ENCODE assay signal across 7 mouse cellular contexts in the genomic region with DNA sequence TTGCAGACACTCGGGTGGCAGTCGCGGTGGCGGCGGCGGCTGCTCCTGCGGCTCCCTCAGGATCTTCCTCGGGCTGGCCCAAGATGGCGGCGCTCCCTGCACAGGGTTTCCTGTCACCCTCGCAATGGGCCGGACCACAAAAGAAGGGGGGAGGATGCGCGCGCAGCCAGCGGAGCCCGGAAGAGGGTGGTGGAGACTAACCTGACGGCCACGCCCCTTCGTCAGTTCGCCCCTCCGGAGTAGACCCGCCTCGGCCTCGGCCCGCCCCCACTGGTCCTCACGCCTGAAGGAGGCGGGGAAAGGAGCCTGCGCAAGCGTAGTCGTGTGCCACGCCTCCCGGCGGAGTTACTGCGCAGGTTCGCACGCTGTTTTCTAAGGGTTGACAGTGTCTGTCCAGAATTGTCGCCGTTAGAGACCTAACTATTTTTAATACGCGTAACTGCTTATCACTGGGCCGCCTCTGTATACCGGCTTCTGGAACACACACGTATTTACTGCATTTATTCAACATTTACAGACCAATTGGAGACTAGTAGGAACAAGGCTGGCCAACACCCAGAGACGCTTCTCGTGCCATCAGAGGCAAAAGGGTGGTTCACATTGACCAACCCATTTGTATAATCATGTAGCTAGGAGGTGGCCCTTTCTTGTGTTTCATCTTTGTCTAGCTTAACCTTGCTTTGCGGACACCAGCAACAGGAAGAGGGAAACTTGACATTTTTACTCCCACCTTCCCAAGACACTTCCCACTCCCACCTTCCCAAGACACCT. TPM values are rescaled to one million over a fixed set of nuclear protein-coding genes. Genes with fewer than 3 reads are reported as not detected.
DNase-seq lines count a peak whose midpoint lies in the region; ATAC-seq lines count a peak whose summit lies in the region.

A gene (minus strand): TSS at position 223 of the 771 bp plus-strand sequence.

- no peaks in the 10 kb centered on the region for H3K4me1 ChIP-seq in embryonic facial prominence, embryonic 11.5 days (ENCODE audit: control insufficient read depth, insufficient read depth, low read length)
- peaks cover 13% of the 10 kb centered on the region for H3K4me1 ChIP-seq in limb, embryonic 10.5 days
- H3K4me1 ChIP-seq in midbrain, embryonic 13.5 days (replicated peaks), result peaks cover 27% of the 10 kb centered on the region

- under 1% methylated on average over 44 of the region's 47 CpGs for WGBS in embryonic facial prominence, embryonic 11.5 days
- under 1% methylated on average over 47 of the region's 47 CpGs for WGBS in limb, embryonic 10.5 days
- under 1% methylated on average over 42 of the region's 47 CpGs for WGBS in midbrain, embryonic 13.5 days

- H3K4me3 ChIP-seq in embryonic facial prominence, embryonic 11.5 days (ENCODE audit: low read depth, low read length), result peak within 1 kb of the TSS; percentile 94
- peak within 1 kb of the TSS; percentile 89 for H3K4me3 ChIP-seq in limb, embryonic 10.5 days
- peak within 1 kb of the TSS; percentile 100 for H3K4me3 ChIP-seq in midbrain, embryonic 13.5 days (replicated peaks)

- DNase-seq in adrenal gland, postnatal 14 days, result peak; percentile 100
- peak; percentile 100 for DNase-seq in embryonic facial prominence, embryonic 11.5 days (ENCODE audit: low spot score)
- peak; percentile 99 for DNase-seq in kidney, adult 11 months
- DNase-seq in limb, embryonic 10.5 days (ENCODE audit: low spot score), result peak; percentile 100
- peak; percentile 99 for DNase-seq in spleen, adult 12 weeks (ENCODE audit: low spot score)

- no peaks in the 10 kb centered on the region for H3K9me3 ChIP-seq in embryonic facial prominence, embryonic 11.5 days (replicated peaks; ENCODE audit: control insufficient read depth, low read length)
- no peaks in the 10 kb centered on the region for H3K9me3 ChIP-seq in limb, embryonic 10.5 days (replicated peaks)
- H3K9me3 ChIP-seq in midbrain, embryonic 13.5 days, result no peaks in the 10 kb centered on the region

- H3K4me2 ChIP-seq in embryonic facial prominence, embryonic 11.5 days (ENCODE audit: low read depth, low read length), result peak within 1 kb of the TSS; percentile 59
- peak within 1 kb of the TSS; percentile 90 for H3K4me2 ChIP-seq in midbrain, embryonic 13.5 days (replicated peaks)

- H3K9ac ChIP-seq in embryonic facial prominence, embryonic 11.5 days (replicated peaks; ENCODE audit: low read length), result peak within 1 kb of the TSS; percentile 93
- peak within 1 kb of the TSS; percentile 100 for H3K9ac ChIP-seq in midbrain, embryonic 13.5 days (replicated peaks)

- ATAC-seq in embryonic facial prominence, embryonic 11.5 days (replicated peaks; ENCODE audit: insufficient number of reproducible peaks, low FRiP score, low TSS enrichment, low read depth), result peak; percentile 98
- peak; percentile 91 for ATAC-seq in granulocyte monocyte progenitor cell, adult 5-6 weeks (replicated peaks; ENCODE audit: poor library complexity, severe bottlenecking)
- peak; percentile 97 for ATAC-seq in midbrain, embryonic 13.5 days

- H3K36me3 ChIP-seq in embryonic facial prominence, embryonic 11.5 days (replicated peaks; ENCODE audit: control insufficient read depth, insufficient read depth, low read depth, low read length), result no peaks in the 10 kb centered on the region
- peaks cover 12% of the 10 kb centered on the region for H3K36me3 ChIP-seq in limb, embryonic 10.5 days
- H3K36me3 ChIP-seq in midbrain, embryonic 13.5 days, result no peaks in the 10 kb centered on the region

- no peaks in the 10 kb centered on the region for H3K27me3 ChIP-seq in embryonic facial prominence, embryonic 11.5 days (ENCODE audit: control insufficient read depth, insufficient read depth, low read length)
- 0 out of 2 replicates have a peak, but pooled peaks cover 6% of the 10 kb centered on the region for H3K27me3 ChIP-seq in limb, embryonic 10.5 days (ENCODE audit: low read depth, poor library complexity, severe bottlenecking)
- H3K27me3 ChIP-seq in midbrain, embryonic 13.5 days, result 0 out of 2 replicates have a peak, but pooled peaks cover 4% of the 10 kb centered on the region

- peak within 1 kb of the TSS; percentile 91 for H3K27ac ChIP-seq in embryonic facial prominence, embryonic 11.5 days (replicated peaks; ENCODE audit: low read depth, low read length)
- H3K27ac ChIP-seq in limb, embryonic 10.5 days, result peak within 1 kb of the TSS; percentile 99
- peak within 1 kb of the TSS; percentile 95 for H3K27ac ChIP-seq in midbrain, embryonic 13.5 days

RNA-seq across cellular contexts. Expression of the gene that starts here (rescaled TPM):
- 184 and 199 TPM in 2 replicates for total RNA-seq in adrenal gland, postnatal 14 days (2021)
- polyA plus RNA-seq in embryonic facial prominence, embryonic 11.5 days (2014; fragmentation: Nextera tagmentation; extraction: Ambion mirVana), result 246 and 247 TPM in 2 replicates
- 102 and 118 TPM in 2 replicates for total RNA-seq in granulocyte monocyte progenitor cell, adult 5-6 weeks (2014; fragmentation: Nextera tagmentation)
- total RNA-seq in granulocyte monocyte progenitor cell, adult 5-6 weeks (2017), result 102 and 136 TPM in 2 replicates
- 206 and 229 TPM in 2 replicates for polyA plus RNA-seq in limb, embryonic 10.5 days (2016; fragmentation: Nextera tagmentation; extraction: Ambion mirVana)
- 419 and 463 TPM in 2 replicates for polyA plus RNA-seq in midbrain, embryonic 13.5 days (2015; fragmentation: Nextera tagmentation; extraction: Ambion mirVana)

Comparison
In these comparisons a context has a peak if more than half of its experiments do, and no peak if none do; other contexts are left out.
1. Peak in every context shown above with its lines: DNase-seq, ATAC-seq, H3K4me3 ChIP-seq and H3K27ac ChIP-seq.